Mouse (Mus musculus): ENCODE data around the gene Enpp1. TPM values are rescaled to one million over a fixed set of nuclear protein-coding genes. Genes with fewer than 3 reads are reported as not detected.

Enpp1 gene
- polyA plus RNA-seq, 2 experiments, result 7.2 to 9.2 TPM

GRCm38 (mm10) chr10:24698131-24698775, 13.7 kb downstream of the Enpp1 start:
- Histone ChIP-seq H3K4me3 (replicated peaks; ENCODE audit: low read length) (no peak overlapping the region), H3K27me3 (ENCODE audit: control insufficient read depth, insufficient read depth, low read length) (no peaks in the 10 kb centered on the region), H3K36me3 (ENCODE audit: control insufficient read depth, insufficient read depth, low read length) (no peaks in the 10 kb centered on the region), H3K4me2 (replicated peaks; ENCODE audit: low read depth, low read length, severe bottlenecking) (no peak overlapping the region), H3K9me3 (ENCODE audit: control insufficient read depth, low read length) (no peaks in the 10 kb centered on the region), H3K9ac (ENCODE audit: low read depth, low read length, severe bottlenecking) (no peak overlapping the region), H3K27ac (replicated peaks; ENCODE audit: low read depth, low read length) (peak overlapping the region; percentile 35; the same call in 1 of the 2 replicates), H3K4me1 (ENCODE audit: control insufficient read depth, insufficient read depth, low read length) (0 out of 2 replicates have a peak, but pooled peaks cover 3% of the 10 kb centered on the region)
- peak; percentile 72 for DNase-seq (ENCODE audit: low spot score)
- peak; percentile 82 for ATAC-seq (ENCODE audit: low FRiP score, low read depth)
- TF ChIP-seq POLR2A (IDR thresholded peaks at IDR 0.05; ENCODE audit: borderline replicate concordance, extremely low read depth, insufficient read depth, insufficient read length), result no peak
- 29% methylated on average over 6 of the region's 6 CpGs for WGBS

GRCm38 (mm10) chr10:24696761-24697160, 15.2 kb downstream of the Enpp1 start:
- no peak overlapping the region for H3K9ac ChIP-seq (ENCODE audit: low read depth, low read length, severe bottlenecking)
- H3K4me3 ChIP-seq (replicated peaks; ENCODE audit: low read length), result no peak overlapping the region
- WGBS, result 81% methylated on average over 3 of the region's 3 CpGs
- no peak overlapping the region for H3K27ac ChIP-seq (replicated peaks; ENCODE audit: low read depth, low read length)
- no peak for ATAC-seq (ENCODE audit: low FRiP score, low read depth)
- 0 out of 2 replicates have a peak, but pooled peaks cover 3% of the 10 kb centered on the region for H3K4me1 ChIP-seq (ENCODE audit: control insufficient read depth, insufficient read depth, low read length)
- DNase-seq (ENCODE audit: low spot score), result no peak
- no peak overlapping the region for H3K4me2 ChIP-seq (replicated peaks; ENCODE audit: low read depth, low read length, severe bottlenecking)
- H3K27me3 ChIP-seq (ENCODE audit: control insufficient read depth, insufficient read depth, low read length), result no peaks in the 10 kb centered on the region
- no peaks in the 10 kb centered on the region for H3K36me3 ChIP-seq (ENCODE audit: control insufficient read depth, insufficient read depth, low read length)
- TF ChIP-seq POLR2A (IDR thresholded peaks at IDR 0.05; ENCODE audit: borderline replicate concordance, extremely low read depth, insufficient read depth, insufficient read length), result no peak
- H3K9me3 ChIP-seq (ENCODE audit: control insufficient read depth, low read length), result no peaks in the 10 kb centered on the region

- H3K27me3 ChIP-seq (ENCODE audit: control insufficient read depth, insufficient read depth, low read length), result no peaks in the 10 kb centered on the region
- TF ChIP-seq POLR2A (IDR thresholded peaks at IDR 0.05; ENCODE audit: borderline replicate concordance, extremely low read depth, insufficient read depth, insufficient read length), result no peak
- H3K4me3 ChIP-seq (replicated peaks; ENCODE audit: low read length), result no peak overlapping the region
- H3K27ac ChIP-seq (replicated peaks; ENCODE audit: low read depth, low read length), result no peak overlapping the region
- H3K9me3 ChIP-seq (ENCODE audit: control insufficient read depth, low read length), result no peaks in the 10 kb centered on the region
- DNase-seq (ENCODE audit: low spot score) (no peak), ATAC-seq (ENCODE audit: low FRiP score, low read depth) (no peak)
- 78% methylated on average over 5 of the region's 5 CpGs for WGBS
- H3K9ac ChIP-seq (ENCODE audit: low read depth, low read length, severe bottlenecking), result no peak overlapping the region
- H3K4me1 ChIP-seq (ENCODE audit: control insufficient read depth, insufficient read depth, low read length), result 0 out of 2 replicates have a peak, but pooled peaks cover 3% of the 10 kb centered on the region
- H3K4me2 ChIP-seq (replicated peaks; ENCODE audit: low read depth, low read length, severe bottlenecking), result no peak overlapping the region
- H3K36me3 ChIP-seq (ENCODE audit: control insufficient read depth, insufficient read depth, low read length), result no peaks in the 10 kb centered on the region
Measured at GRCm38 (mm10) chr10:24695786-24696185, 16.2 kb downstream of the Enpp1 start.

GRCm38 (mm10) chr10:24682518-24683104, 29.3 kb downstream of the Enpp1 start:
- Histone ChIP-seq H3K36me3 (ENCODE audit: control insufficient read depth, insufficient read depth, low read length) (no peaks in the 10 kb centered on the region), H3K9ac (ENCODE audit: low read depth, low read length, severe bottlenecking) (no peak overlapping the region), H3K4me2 (replicated peaks; ENCODE audit: low read depth, low read length, severe bottlenecking) (no peak overlapping the region), H3K27ac (replicated peaks; ENCODE audit: low read depth, low read length) (no peak overlapping the region), H3K27me3 (ENCODE audit: control insufficient read depth, insufficient read depth, low read length) (no peaks in the 10 kb centered on the region), H3K4me3 (replicated peaks; ENCODE audit: low read length) (no peak overlapping the region), H3K4me1 (ENCODE audit: control insufficient read depth, insufficient read depth, low read length) (no peaks in the 10 kb centered on the region), H3K9me3 (ENCODE audit: control insufficient read depth, low read length) (no peaks in the 10 kb centered on the region)
- 88% methylated on average over 7 of the region's 7 CpGs for WGBS
- no peak for DNase-seq (ENCODE audit: low spot score)
- TF ChIP-seq POLR2A (IDR thresholded peaks at IDR 0.05; ENCODE audit: borderline replicate concordance, extremely low read depth, insufficient read depth, insufficient read length), result no peak
- no peak for ATAC-seq (ENCODE audit: low FRiP score, low read depth)

- WGBS, result 92% methylated on average over 18 of the region's 18 CpGs
- H3K27ac ChIP-seq (replicated peaks; ENCODE audit: low read depth, low read length), result no peak overlapping the region
- TF ChIP-seq POLR2A (IDR thresholded peaks at IDR 0.05; ENCODE audit: borderline replicate concordance, extremely low read depth, insufficient read depth, insufficient read length), result no peak
- no peaks in the 10 kb centered on the region for H3K9me3 ChIP-seq (ENCODE audit: control insufficient read depth, low read length)
- ATAC-seq (ENCODE audit: low FRiP score, low read depth) (no peak), DNase-seq (ENCODE audit: low spot score) (no peak)
- H3K4me3 ChIP-seq (replicated peaks; ENCODE audit: low read length), result no peak overlapping the region
- H3K36me3 ChIP-seq (ENCODE audit: control insufficient read depth, insufficient read depth, low read length), result no peaks in the 10 kb centered on the region
- H3K9ac ChIP-seq (ENCODE audit: low read depth, low read length, severe bottlenecking), result no peak overlapping the region
- H3K27me3 ChIP-seq (ENCODE audit: control insufficient read depth, insufficient read depth, low read length), result no peaks in the 10 kb centered on the region
- no peak overlapping the region for H3K4me2 ChIP-seq (replicated peaks; ENCODE audit: low read depth, low read length, severe bottlenecking)
- H3K4me1 ChIP-seq (ENCODE audit: control insufficient read depth, insufficient read depth, low read length), result no peaks in the 10 kb centered on the region
Measured at GRCm38 (mm10) chr10:24677681-24678080, 34.3 kb downstream of the Enpp1 start.

All from limb, embryonic 14.5 days (tissue).